Mouse (Mus musculus): ENCODE results near the gene Adamts18.

Gene Adamts18

DNA sequence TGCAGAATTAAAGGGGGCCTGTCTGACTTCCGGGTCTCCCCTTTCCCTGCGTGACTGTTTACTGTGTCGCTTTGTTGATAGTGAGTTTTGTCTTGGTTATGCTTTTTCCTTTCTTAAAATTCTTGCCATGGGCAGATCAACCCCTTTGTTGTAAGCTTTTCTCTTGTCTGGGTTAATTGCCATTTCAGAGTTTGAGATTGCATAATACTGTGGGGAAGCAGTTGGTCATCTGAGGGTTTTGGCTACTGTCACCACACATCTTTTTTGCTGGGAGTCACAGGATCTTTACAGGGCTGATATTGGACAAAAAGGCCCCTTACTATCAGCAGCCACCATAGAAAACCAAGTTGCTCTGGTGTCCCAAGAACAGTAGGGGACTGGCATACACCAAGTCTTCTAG is 96.2 kb downstream of the Adamts18 start:
- no peak for DNase-seq

DNA sequence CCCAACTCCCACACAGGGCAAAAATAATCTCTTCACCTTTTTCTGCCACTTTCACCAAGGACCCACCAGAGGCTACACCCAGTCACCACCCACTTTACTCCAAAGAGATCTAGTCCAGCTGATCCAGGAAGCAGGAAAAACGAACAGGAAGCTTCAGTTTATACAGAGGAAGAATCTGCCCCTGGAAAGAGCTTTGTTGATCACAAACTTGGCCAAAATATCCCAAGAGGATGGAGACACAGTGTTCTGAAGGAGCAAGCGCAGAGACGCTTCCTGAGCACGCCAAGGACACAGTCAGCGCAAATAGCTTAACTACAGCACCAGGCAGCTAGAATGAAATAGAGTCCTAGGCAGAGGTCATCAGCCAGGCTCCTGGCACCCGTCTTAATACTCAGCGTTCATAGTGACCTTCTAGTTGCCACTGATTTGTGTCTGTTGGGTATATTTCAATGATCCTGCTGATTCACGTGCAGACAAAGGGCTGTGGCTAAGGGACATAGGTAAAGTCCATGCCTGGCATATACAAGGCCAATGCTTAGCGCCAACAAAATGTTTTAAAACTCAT is 113.0 kb downstream of the Adamts18 start:
- no peak for DNase-seq

DNA sequence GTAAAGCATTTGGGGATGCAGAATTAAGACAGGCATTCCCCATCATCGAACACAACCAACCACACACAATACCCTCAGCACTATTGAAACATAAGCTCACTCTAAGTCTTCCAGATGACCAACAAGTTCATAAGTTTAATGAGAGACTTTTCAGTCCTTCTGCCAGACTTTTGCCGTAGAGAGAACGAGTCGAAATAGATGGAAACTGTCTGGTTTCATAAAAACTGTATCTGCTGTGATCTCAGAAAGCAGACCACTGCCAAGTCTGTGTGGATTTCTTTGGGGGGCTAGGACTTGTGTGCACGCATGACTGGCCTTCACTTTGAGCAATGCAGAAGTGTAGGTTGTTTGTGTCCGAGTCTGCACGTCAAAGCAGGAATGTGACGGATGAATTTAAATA is 123.2 kb downstream of the Adamts18 start:
- DNase-seq, result no peak

DNA sequence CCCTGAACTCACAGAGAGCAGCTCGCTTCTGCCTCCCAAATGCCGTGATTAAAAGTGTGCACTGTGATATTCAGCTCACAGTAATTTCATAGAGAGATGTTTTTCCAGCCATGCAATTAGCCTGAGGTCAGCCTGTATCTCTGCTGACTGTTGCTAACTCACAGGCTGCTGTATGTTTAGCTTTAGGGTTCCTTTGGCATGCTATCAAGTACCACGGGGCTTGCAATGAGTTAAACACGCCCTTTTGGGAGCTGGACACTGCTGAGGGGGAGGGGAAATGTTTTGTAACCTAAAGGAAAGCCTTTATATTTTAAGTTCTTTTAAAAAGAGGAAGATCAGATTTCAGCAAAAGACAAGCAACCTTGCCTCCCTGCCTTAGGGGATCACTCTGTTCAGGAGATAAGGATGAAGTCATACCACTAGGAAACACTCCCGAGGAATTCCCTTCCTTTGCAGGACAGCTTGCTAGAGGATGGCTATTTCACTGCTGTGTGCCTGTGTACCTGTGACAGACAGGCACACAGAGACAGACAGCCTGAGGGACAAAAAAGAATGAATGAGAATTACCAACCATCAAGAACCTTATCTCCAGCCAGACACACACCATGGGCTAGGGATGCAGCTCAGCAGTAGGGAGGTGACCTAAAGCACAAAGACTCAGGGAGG is 124.5 kb downstream of the Adamts18 start:
- DNase-seq, result no peak

DNA sequence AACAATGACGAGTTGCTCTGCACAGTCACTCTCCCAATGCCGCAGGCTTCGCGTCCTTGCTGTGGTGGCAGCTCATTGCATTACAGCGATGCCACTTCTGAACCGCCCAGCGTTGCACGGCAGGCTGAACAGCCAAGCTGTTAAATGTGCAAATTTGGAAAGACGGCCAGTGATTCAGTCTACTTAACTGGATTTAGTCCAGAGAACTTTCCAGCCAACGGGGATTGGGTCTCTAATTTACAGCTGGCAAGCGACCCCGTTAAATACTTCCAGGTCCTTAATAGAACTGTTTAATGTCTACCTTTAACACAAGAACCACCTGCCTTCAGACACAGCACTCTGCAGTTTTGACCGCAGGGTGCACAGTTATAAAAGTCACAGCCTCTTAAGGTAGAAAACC is 127.1 kb downstream of the Adamts18 start:
- no peak for DNase-seq

DNA sequence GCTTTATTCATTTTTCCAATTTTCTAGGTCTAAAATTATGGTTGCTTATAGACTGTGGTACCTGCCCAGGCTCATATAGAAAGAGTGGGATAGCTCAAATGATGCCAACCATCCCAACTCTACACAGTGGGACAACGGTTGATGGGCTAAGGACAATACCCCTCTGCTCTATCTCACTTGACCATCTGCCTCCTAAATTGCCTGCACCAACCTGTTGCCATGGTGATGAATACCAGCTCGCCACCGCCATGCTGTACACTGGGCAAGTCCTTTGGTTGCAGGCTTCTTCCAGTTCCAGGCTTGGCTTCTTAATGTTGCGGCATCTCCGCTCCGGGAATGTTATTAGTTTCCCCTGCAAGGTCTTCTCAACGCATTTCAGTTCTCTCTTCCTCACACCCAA is 143.6 kb downstream of the Adamts18 start:
- no peak for DNase-seq

DNA sequence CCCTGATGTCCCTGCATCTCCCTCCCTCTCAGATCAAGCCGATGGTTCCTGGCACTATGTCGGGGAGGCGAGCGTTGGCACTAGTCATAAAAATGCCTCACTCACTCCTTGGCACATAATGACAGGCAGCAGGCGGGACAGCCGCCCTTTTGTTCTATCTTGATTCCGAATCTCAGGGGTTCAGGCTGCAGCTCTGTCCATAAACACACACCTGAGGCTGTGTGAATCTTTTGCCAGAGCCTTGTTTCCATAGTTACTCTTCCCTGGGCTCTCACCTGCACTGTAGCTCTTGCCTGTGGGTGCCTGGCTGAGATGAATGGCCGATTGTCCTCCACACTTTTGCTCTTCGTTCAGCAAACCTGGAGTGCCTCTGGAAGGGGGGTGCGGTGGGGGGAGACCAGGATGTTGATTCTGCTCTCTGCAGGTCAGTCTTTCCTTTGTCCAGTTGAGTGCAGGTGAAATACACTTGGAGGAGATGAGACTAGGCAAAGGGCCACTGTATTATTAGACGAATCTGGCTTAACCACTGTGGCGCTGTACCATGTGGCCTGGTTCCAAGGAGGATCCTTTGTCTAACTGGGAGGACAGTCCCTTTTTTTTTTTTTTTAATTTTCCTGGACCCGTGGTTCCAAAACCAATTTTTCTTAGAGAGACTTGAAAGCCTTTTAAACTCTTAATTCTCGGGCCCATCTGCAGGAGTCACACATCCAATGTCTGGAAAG is 156.8 kb downstream of the Adamts18 start:
- DNase-seq, result no peak

DNA sequence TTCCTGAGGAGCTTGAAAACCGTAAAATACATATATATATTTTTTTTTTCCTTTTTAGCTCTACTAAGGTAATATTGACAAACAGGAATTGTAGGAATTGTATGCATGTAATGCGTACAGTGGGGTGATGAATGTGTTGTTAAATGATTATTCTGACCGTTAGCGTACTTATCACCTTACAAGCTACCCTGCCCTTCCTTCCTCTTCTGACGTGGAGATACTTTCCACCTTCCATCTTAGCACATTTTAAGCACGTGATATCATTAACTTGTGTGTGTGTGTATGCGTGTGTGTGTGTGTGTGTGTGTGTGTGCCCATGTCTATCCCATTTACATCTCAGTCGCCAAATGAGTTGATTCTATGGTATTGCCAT is 160.0 kb downstream of the Adamts18 start:
- no peak for DNase-seq

DNA sequence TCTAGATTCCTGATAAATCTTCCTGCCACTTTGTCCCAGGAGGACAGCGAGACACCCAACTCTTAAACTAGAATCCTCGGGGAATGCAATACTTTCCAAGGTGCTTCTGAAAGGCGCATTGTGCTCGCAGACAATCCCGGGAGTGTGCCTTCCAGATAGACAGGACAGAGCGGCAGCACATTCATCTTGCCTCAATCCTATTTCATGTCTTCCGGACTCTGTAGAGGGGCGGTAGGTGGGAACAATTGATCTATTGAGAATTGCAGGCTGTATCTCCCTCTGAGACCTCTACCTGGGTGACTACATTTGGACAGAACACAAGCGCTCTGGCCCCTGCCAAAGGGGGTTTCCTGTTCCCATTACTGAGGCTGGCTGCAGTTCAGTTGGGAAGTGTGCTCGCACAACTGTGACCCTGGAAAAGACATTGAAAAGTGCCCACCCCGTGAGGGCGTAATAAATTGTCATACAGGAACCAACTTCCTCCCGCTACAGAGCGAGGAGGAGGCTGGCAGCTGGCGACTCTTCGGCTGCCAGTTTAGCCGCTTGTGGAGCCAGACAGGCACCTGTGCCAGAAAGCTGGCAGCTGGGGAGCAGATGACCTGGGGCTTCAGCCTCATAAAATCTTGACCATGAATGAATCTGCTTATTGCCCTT is 160.5 kb downstream of the Adamts18 start:
- DNase-seq, result no peak

DNA sequence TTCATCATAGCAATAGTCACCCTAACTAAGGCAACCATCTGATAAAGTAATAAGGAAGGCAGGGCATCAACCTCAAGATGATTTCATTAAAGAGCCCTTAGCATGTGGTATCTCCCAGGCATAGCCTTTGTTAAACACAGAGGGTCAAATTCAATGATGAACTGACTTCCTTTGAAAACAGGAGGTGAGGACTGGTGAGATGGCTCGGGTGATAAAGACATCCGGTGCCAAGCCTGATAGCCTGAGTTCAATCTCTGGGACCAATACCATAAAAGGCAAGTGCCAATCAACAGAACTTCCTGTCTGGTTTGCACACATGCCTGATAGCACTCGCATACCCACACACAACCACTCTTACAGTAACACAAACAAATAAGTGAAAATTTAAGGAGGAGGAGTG is 169.2 kb downstream of the Adamts18 start:
- no peak for DNase-seq

DNA sequence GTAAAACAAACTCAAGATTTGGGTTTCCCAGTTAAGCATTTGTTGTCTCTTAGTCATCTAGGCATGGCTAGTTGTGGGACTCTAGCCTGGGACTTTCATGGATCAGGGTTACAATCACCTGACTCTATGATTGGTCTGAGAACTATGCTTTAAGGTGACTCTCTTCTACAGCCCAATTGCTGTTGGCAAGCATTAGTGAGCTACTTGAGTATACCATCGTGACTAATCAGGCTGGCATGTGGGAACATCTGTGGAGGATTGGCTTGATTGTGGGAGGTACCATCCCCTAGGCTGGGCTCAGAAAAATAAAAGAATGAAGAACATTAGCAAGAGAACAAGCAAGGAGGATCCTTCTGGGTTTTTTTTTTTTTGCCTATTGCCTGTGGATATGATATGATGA is 171.7 kb downstream of the Adamts18 start:
- DNase-seq, result no peak

DNA sequence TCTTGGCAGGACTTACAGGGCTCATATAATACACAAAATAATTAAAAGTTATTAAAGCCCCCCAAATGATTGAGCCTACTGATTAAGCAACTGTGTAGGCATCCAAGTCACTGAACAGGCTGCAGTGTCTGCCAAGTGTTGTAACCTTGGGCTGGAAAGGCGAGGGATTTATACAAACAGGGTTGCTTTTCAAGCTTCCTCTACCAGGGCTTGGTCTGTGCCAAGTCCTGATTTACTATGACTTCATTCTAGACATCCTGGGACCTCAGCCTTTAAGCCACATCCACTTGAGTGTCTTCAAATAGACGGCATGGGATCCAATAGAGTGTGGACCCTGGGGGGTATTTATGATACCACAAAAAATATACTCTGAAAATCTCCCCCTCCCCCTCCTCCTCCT is 173.3 kb downstream of the Adamts18 start:
- no peak for DNase-seq

DNA sequence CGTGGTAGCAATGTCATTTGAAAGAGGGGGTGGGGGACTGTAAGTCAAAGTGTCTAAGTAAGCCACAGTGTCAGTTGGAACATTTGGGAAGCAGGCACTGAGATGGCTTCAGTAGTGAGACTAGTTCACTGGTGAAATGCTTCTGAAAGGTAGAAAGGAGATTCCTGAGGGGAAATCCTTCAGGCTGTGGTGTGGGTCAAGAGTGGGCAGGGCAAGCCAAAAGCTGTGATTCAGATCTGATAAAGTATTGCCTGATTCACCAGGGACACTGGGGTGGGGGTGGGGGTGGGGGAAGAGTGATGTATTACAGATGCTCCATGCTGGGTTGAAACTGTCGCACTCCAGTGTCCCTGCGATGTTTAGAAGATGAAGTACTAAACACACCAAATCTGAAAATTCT is 173.9 kb downstream of the Adamts18 start:
- DNase-seq, result no peak

DNA sequence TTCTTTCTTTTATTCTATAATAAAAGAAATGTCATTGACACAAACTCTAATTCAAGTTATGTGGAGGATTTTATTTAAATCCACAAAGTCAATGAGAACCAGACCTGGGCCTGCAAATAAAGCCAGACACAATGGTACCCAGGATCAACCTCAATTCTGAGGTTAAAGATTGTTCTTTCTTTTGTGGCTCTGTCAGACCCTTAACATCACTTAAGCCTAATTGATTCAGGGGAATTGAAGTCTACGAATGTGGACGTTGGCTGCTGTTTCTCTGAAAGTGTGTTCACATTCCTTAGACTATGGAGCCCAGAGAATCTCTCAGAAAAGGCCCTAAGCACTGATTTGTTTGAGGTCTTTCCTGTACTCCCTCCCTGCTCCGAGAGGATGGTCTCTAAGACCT is 175.2 kb downstream of the Adamts18 start:
- DNase-seq, result no peak

DNA sequence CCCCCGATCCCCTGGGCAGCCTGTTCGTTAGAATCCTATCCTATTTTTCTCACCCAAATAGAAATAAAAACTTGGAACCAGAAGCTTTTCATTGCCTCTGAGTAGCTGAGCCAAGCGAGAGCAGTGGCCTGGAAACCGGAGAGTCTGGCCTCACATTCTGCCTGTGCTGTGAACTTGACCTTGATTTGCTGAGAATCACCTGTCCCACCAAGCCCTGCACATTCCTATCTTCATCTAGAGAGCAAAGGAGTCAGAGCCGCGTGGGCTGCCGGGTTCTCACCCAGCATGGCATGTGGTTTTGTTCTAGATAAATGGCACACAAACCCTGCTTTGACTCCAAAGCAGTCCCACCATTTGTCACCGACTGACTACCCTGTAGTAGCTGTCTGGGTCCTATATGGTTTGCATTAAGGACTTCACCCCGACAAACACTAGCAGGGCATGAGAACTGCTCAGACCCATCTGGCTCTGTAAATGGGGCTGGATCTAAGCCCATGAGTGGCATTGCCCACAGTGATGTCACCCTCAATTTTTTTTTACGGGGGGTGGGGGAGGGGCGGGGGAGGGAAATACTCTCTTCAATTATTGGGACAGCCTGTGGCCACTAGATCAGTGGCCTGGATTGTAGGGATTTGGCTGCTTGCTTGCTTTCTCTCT is 175.8 kb downstream of the Adamts18 start:
- DNase-seq, result no peak

DNA sequence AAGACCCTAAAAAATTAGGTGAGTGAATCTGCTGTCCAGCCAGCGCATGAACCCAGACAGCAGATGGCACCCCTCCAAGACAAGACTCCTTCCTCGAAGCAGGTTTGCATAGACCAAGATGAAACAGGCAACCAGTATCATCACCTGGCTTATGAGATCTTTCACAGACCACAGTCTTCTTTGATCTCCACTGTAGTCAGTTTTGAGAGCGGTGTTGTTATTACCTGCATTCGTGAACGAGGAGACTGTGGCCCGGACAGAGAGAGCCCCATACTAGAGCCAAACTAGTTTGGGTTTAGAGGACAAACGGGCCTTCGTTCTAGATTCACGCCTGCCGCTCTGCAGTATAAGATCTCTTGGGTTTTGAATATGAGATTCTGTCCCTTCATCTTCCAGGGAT is 178.6 kb downstream of the Adamts18 start:
- DNase-seq, result no peak

DNA sequence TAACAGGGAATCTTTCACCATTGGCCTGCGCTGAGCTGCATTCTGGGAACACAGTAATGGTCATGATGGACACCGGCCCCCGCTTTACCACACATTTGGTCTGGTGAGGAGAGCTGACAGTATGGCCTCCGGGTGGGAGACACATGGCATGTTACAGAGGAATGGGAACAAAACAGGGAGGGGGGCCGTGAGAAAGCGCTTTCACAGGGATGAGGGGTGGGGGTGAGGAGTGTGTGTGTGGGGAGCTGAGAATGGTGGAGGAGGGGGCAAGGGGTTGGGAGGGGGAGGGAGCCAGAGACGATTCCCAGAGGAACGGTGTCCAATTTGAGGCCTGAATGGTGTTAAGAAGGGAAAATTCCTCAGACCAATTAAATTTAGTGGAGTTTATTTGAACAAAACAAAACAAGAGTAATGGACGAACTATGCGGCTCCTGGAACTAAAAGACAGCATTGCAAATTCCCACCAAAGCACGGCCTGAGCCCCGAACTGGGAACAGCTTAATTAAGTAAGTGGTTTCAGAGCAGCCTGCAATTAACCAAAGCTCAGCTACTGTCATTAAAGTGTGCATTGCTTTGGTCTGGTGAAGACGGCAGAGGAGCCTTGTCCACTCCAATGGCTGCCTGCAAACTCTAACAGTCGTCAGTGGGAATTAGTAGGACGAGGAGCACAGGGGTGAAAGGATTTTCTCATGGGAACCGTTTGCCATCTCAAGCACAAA is 181.7 kb downstream of the Adamts18 start:
- no peak for DNase-seq

DNA sequence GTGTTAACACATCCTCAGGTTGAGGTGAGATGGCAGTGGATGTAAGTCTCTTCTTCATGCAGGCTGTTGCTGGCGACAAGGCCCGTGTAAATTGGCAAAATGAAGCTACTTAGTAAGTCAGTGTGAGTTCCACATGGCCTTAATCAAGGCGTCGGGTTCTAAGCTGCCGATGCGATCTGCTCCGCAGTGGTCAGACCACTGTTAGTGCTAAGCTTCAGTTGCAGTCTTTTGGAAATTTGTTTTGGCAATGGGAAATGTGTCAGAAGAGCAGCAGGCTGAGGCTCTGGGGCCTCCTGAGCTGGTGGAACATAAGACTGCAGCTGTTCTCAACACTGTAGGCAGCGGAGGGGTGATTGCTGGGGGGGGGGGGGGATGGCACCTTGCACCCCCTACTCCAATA is 182.6 kb downstream of the Adamts18 start:
- no peak for DNase-seq

DNA sequence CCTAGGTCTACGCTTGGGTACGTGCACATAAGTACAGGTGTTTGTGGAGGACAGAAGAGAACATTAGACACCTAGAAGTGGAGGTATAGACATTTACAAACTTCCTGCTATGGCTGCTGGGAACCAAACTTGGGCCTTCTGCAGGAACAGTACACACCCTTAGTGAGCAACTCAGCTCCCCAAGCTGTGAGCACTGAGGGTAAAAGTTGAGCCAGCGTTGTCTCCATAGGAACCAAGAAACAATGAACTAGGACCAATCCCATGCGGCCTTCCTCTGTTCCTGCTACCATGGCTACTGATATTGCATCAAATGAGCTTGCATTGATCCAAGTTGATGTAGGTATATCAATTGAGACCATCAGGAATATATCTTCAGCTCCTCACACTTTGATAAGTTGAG is 183.5 kb downstream of the Adamts18 start:
- DNase-seq, result no peak

DNA sequence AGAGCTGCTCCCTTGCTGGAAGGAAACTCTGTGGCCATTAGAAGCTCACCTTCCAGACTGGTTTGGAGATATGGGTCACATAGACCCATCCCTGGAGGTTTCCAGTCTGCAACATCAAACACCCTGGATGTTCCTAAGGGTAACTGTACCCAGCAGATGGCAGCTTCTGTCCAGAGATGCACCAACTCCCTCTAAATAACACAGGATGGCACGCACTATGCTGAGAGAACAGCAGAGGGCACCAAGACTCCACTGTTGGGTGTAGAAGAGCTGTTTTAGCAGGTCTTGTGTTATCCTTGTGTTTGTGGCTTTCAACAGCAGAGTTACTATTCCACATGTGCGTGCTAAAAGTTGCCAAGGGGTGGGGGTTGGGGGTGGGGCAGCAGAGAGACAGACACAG is 184.0 kb downstream of the Adamts18 start:
- peak; percentile 84 for DNase-seq

DNA sequence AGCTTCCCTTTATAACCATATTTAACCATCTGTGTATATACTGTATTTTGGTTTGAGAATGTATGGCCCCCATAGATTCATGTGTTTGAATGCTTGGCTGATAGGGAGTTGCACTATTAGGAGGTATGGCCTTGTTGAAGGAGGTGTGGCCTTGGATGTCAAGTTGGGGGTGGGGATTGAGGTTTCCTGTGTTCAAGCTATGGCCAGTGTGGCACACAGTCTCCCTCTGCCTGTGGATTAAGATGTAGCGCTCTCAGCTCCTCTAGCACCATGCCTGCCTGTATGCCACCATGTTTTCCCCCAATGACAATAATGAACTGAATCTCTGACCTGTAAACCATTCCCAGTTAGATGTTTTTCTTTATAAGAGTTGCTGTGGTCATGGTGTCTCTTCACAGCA is 188.4 kb downstream of the Adamts18 start:
- DNase-seq, result no peak

DNA sequence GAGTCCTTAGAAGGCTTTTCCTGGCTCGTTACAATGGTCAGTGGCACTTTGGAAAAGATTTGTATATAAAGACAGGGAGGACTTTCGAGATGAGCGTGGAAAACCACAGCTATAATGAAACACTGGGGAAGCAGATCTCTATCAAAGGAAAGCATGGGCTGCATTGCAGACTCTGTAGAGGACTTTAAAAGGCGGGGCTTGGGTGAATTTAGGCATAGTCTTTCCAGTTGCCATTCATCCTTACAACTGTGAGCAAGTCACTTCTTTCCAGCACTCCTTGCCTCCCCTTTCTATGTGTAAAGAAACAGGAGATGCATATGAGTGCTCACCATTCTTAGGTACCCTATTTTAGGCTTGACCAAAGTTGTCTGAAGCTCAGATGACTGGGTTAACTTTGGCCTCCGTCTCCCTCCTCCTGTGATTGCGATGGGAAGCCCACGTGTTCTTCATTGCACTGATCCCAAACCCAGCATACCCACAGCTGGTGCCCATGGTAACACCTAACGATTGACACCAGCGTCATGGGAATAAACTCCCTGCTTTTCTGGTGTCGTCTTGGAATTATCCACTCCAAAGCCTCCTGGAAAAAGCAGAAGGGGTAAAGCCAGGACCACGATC is 191.7 kb downstream of the Adamts18 start:
- no peak for DNase-seq
